Mouse (Mus musculus) midbrain, embryonic 12.5 days (tissue): Measurements from ENCODE around the gene Atraid. TPM values are rescaled to one million over a fixed set of nuclear protein-coding genes. Genes with fewer than 3 reads are reported as not detected.

Experiments used
- ATAC-seq: fragments of 200-750 bp; cut with Nextera tagmentation; 2 replicates; pipeline ENCODE4 v1.8.0; 2017; ENCODE audit warnings: low read depth, moderate TSS enrichment, moderate library complexity; ENCODE audit not compliant: low FRiP score
- H3K27ac ChIP-seq: fragments of 300-500 bp; sonication (generic); replicated peaks from 2 replicates; pipeline ENCODE4 v1.5.1; 2016; ENCODE audit warnings: mild to moderate bottlenecking
- H3K27me3 ChIP-seq: fragments of 300-500 bp; sonication (generic); 2 replicates; pipeline ENCODE4 v1.6.1; 2016; ENCODE audit warnings: mild to moderate bottlenecking
- H3K36me3 ChIP-seq: fragments of 300-500 bp; sonication (generic); 2 replicates; pipeline ENCODE4 v1.6.1; 2016
- H3K4me1 ChIP-seq: fragments of 300-500 bp; sonication (generic); 2 replicates; pipeline ENCODE4 v1.6.1; 2016
- H3K4me2 ChIP-seq: fragments of 300-500 bp; sonication (generic); replicated peaks from 2 replicates; pipeline ENCODE4 v1.6.1; 2016; ENCODE audit warnings: mild to moderate bottlenecking, moderate library complexity
- H3K4me3 ChIP-seq: fragments of 300-500 bp; sonication (generic); 2 replicates; pipeline ENCODE4 v1.5.1; 2016; ENCODE audit warnings: mild to moderate bottlenecking
- H3K9ac ChIP-seq: fragments of 300-500 bp; sonication (generic); replicated peaks from 2 replicates; pipeline ENCODE4 v1.6.1; 2016; ENCODE audit warnings: mild to moderate bottlenecking, moderate library complexity
- H3K9me3 ChIP-seq: fragments of 300-500 bp; sonication (generic); 2 replicates; pipeline ENCODE4 v1.6.1; 2016; ENCODE audit warnings: mild to moderate bottlenecking
- WGBS: fragments of 180-500 bp; shearing (Covaris S2); methylation state at CpG from one replicate; pipeline ENCODE4 v1.1.7; 2016; 5-methylcytosine and 5-hydroxymethylcytosine counted together
- polyA plus RNA-seq: library from polyadenylated mRNA; unstranded; fragments of >200 nt; fragmentation: Nextera tagmentation; extraction: Ambion mirVana; gene quantifications from 2 replicates; pipeline ENCODE4 v1.2.1, GENCODE M21; 2016

Gene Atraid
- polyA plus RNA-seq, 1 experiment from 2014 or later: 117 TPM

- Histone ChIP-seq H3K4me1 (peaks cover 21% of the 10 kb centered on the region; the same call in 1 of the 2 replicates), H3K27me3 (peaks cover 25% of the 10 kb centered on the region; the same call in 1 of the 2 replicates), H3K4me3 (no peak overlapping the region), H3K4me2 (peak overlapping the region; percentile 10), H3K36me3 (no peaks in the 10 kb centered on the region), H3K9me3 (no peaks in the 10 kb centered on the region), H3K9ac (peak overlapping the region; percentile 24; the same call in 1 of the 2 replicates), H3K27ac (peak overlapping the region; percentile 77)
- peak; percentile 53 for ATAC-seq
- WGBS: 6% methylated on average over 8 of the region's 8 CpGs
These were observed 35.8 kb downstream of the Atraid start for GRCm38 (mm10) chr5:31083949-31084348.

GRCm38 (mm10) chr5:31086606-31087005 is 38.5 kb downstream of the Atraid start:
- Histone ChIP-seq H3K27ac (peak overlapping the region; percentile 66), H3K4me1 (peaks cover 21% of the 10 kb centered on the region; the same call in 1 of the 2 replicates), H3K9ac (peak overlapping the region; percentile 20; the same call in 1 of the 2 replicates), H3K27me3 (peaks cover 51% of the 10 kb centered on the region), H3K4me2 (no peak overlapping the region), H3K36me3 (no peaks in the 10 kb centered on the region), H3K4me3 (no peak overlapping the region), H3K9me3 (no peaks in the 10 kb centered on the region)
- no peak for ATAC-seq
- 34% methylated on average over 7 of the region's 7 CpGs for WGBS

- H3K4me2 ChIP-seq: no peak overlapping the region
- H3K4me1 ChIP-seq: peaks cover 21% of the 10 kb centered on the region; the same call in 1 of the 2 replicates
- H3K27ac ChIP-seq: 0 out of 2 replicates have a peak overlapping the region, but pooled peaks have one; percentile 66
- no peak for ATAC-seq
- H3K4me3 ChIP-seq: no peak overlapping the region
- peaks cover 57% of the 10 kb centered on the region for H3K27me3 ChIP-seq
- 85% methylated on average over 2 of the region's 2 CpGs for WGBS
- H3K9ac ChIP-seq: no peak overlapping the region
- no peaks in the 10 kb centered on the region for H3K36me3 ChIP-seq
- H3K9me3 ChIP-seq: no peaks in the 10 kb centered on the region
These were observed 39.0 kb downstream of the Atraid start for GRCm38 (mm10) chr5:31087131-31087530.

GRCm38 (mm10) chr5:31092231-31092975 is 44.3 kb downstream of the Atraid start:
- Histone ChIP-seq H3K4me1 (peaks cover 36% of the 10 kb centered on the region), H3K36me3 (no peaks in the 10 kb centered on the region), H3K9me3 (no peaks in the 10 kb centered on the region), H3K9ac (peak overlapping the region; percentile 68), H3K27me3 (peaks cover 98% of the 10 kb centered on the region), H3K4me3 (peak overlapping the region; percentile 53), H3K27ac (no peak overlapping the region), H3K4me2 (peak overlapping the region; percentile 63)
- WGBS: 2% methylated on average over 41 of the region's 53 CpGs
- 0 out of 2 replicates have a peak, but pooled peaks have one; percentile 8 for ATAC-seq

- peaks cover 99% of the 10 kb centered on the region for H3K27me3 ChIP-seq
These were observed 45.3 kb downstream of the Atraid start for GRCm38 (mm10) chr5:31093151-31094041.

GRCm38 (mm10) chr5:31094100-31094798 is 46.1 kb downstream of the Atraid start:
- peaks cover 36% of the 10 kb centered on the region for H3K4me1 ChIP-seq
- peaks cover 98% of the 10 kb centered on the region for H3K27me3 ChIP-seq
- H3K9me3 ChIP-seq: no peaks in the 10 kb centered on the region
- H3K36me3 ChIP-seq: no peaks in the 10 kb centered on the region
- H3K27ac ChIP-seq: no peak overlapping the region
- ATAC-seq: no peak
- H3K4me3 ChIP-seq: peak overlapping the region; percentile 53
- no peak overlapping the region for H3K9ac ChIP-seq
- H3K4me2 ChIP-seq: peak overlapping the region; percentile 63
- WGBS: 2% methylated on average over 29 of the region's 29 CpGs

More at GRCm38 (mm10) chr5:31093151-31094041, 45.3 kb downstream of the Atraid start:
- Histone ChIP-seq H3K9me3 (no peaks in the 10 kb centered on the region), H3K9ac (peak overlapping the region; percentile 68), H3K4me3 (peak overlapping the region; percentile 53), H3K36me3 (no peaks in the 10 kb centered on the region), H3K4me1 (peaks cover 36% of the 10 kb centered on the region), H3K4me2 (peak overlapping the region; percentile 63), H3K27ac (0 out of 2 replicates have a peak overlapping the region, but pooled peaks have one; percentile 10)
- peak; percentile 62 for ATAC-seq
- under 1% methylated on average over 51 of the region's 54 CpGs for WGBS

- ATAC-seq: peak; percentile 45; the same call in 1 of the 2 replicates
- Histone ChIP-seq H3K4me3 (peak overlapping the region; percentile 53), H3K4me2 (peak overlapping the region; percentile 63), H3K4me1 (peaks cover 36% of the 10 kb centered on the region), H3K36me3 (no peaks in the 10 kb centered on the region), H3K9me3 (no peaks in the 10 kb centered on the region), H3K27me3 (peaks cover 97% of the 10 kb centered on the region), H3K27ac (no peak overlapping the region), H3K9ac (no peak overlapping the region)
- WGBS: under 1% methylated on average over 59 of the region's 59 CpGs
These were observed 46.9 kb downstream of the Atraid start for GRCm38 (mm10) chr5:31094799-31095691.

GRCm38 (mm10) chr5:31095711-31096480 is 47.8 kb downstream of the Atraid start:
- Histone ChIP-seq H3K4me3 (no peak overlapping the region; the same call in 1 of the 2 replicates), H3K9me3 (no peaks in the 10 kb centered on the region), H3K27me3 (peaks cover 88% of the 10 kb centered on the region), H3K27ac (no peak overlapping the region), H3K4me2 (peak overlapping the region; percentile 63), H3K36me3 (no peaks in the 10 kb centered on the region), H3K9ac (no peak overlapping the region), H3K4me1 (peaks cover 36% of the 10 kb centered on the region)
- 24% methylated on average over 11 of the region's 11 CpGs for WGBS
- no peak for ATAC-seq
